Mouse (Mus musculus) midbrain, embryonic 16.5 days (tissue): ENCODE measurements around the gene Sele. TPM values are rescaled to one million over a fixed set of nuclear protein-coding genes. Genes with fewer than 3 reads are reported as not detected.

Experiments used
- ATAC-seq: fragments of 200-750 bp; cut with Nextera tagmentation; 2 replicates; pipeline ENCODE4 v1.8.0; 2017; ENCODE audit warnings: moderate TSS enrichment
- H3K27ac ChIP-seq: fragments of 300-500 bp; sonication (generic); 2 replicates; pipeline ENCODE4 v1.5.1; 2014; ENCODE audit warnings: mild to moderate bottlenecking, low read length, mixed read lengths
- H3K27me3 ChIP-seq: fragments of 300-500 bp; sonication (generic); 2 replicates; pipeline ENCODE4 v1.6.1; 2014; ENCODE audit warnings: low read depth, low read length, mixed read lengths; ENCODE audit not compliant: control insufficient read depth, insufficient read depth
- H3K36me3 ChIP-seq: fragments of 300-500 bp; sonication (generic); 2 replicates; pipeline ENCODE4 v1.6.1; 2014; ENCODE audit warnings: mild to moderate bottlenecking, low read length, moderate library complexity, mixed read lengths; ENCODE audit not compliant: control insufficient read depth, insufficient read depth
- H3K4me1 ChIP-seq: fragments of 300-500 bp; sonication (generic); 2 replicates; pipeline ENCODE4 v1.6.1; 2014; ENCODE audit warnings: mild to moderate bottlenecking, low read length, mixed read lengths; ENCODE audit not compliant: control insufficient read depth, insufficient read depth
- H3K4me2 ChIP-seq: fragments of 300-500 bp; sonication (generic); 2 replicates; pipeline ENCODE4 v1.6.1; 2014; ENCODE audit warnings: mild to moderate bottlenecking, low read length, mixed read lengths
- H3K4me3 ChIP-seq: fragments of 300-500 bp; sonication (generic); 2 replicates; pipeline ENCODE4 v1.5.1; 2014; ENCODE audit warnings: low read depth, mild to moderate bottlenecking, low read length, moderate library complexity, mixed read lengths
- H3K9ac ChIP-seq: fragments of 300-500 bp; sonication (generic); 2 replicates; pipeline ENCODE4 v1.6.1; 2014; ENCODE audit warnings: low read depth, low read length, mixed read lengths
- H3K9me3 ChIP-seq: fragments of 300-500 bp; sonication (generic); replicated peaks from 2 replicates; pipeline ENCODE4 v1.6.1; 2014; ENCODE audit warnings: mild to moderate bottlenecking, low read length, mixed read lengths; ENCODE audit not compliant: control insufficient read depth, poor library complexity, severe bottlenecking
- WGBS: fragments of 180-500 bp; shearing (Covaris S2); extraction: QIAGEN DNeasy Blood & Tissue Kit; methylation state at CpG from one replicate; pipeline ENCODE4 v1.1.7; 2014; 5-methylcytosine and 5-hydroxymethylcytosine counted together
- polyA plus RNA-seq: library from polyadenylated mRNA; unstranded; fragments of >200 nt; fragmentation: Nextera tagmentation; extraction: Ambion mirVana; gene quantifications from 2 replicates; pipeline ENCODE4 v1.2.1, GENCODE M21; 2015

Gene Sele
- polyA plus RNA-seq, 1 experiment from 2014 or later = not detected

GRCm38 (mm10) chr1:164098372-164098771 lies 50.3 kb downstream of the Sele start:
- no peaks in the 10 kb centered on the region for H3K36me3 ChIP-seq

More at GRCm38 (mm10) chr1:164098372-164098771, 50.3 kb downstream of the Sele start:
- Histone ChIP-seq H3K4me3 (no peak overlapping the region), H3K4me1 (no peaks in the 10 kb centered on the region), H3K27me3 (no peaks in the 10 kb centered on the region), H3K27ac (no peak overlapping the region), H3K4me2 (no peak overlapping the region), H3K9ac (no peak overlapping the region), H3K9me3 (no peaks in the 10 kb centered on the region)
- ATAC-seq = no peak
- WGBS = 63% methylated on average over 2 of the region's 2 CpGs

Other genes starting within 250 kb of the Sele start
- 13.0 and 16.7 TPM in 2 replicates for gene Scyl3, start 119.1 kb upstream of the Sele start, polyA plus RNA-seq
- gene BC055324, start 53.4 kb upstream of the Sele start, polyA plus RNA-seq = 4.0 and 5.0 TPM in 2 replicates
- 7.7 and 8.3 TPM in 2 replicates for gene Mettl18, start 53.3 kb upstream of the Sele start, polyA plus RNA-seq
- 0.16 TPM in 1 of 2 replicates, not detected in the other for gene Sell, start 13.7 kb downstream of the Sele start, polyA plus RNA-seq
- gene Selp, start 67.0 kb downstream of the Sele start, polyA plus RNA-seq = not detected in 2 replicates
- 0.14 and 0.20 TPM in 2 replicates for gene F5, start 103.6 kb downstream of the Sele start, polyA plus RNA-seq
- 8.1 and 8.3 TPM in 2 replicates for gene Slc19a2, start 200.8 kb downstream of the Sele start, polyA plus RNA-seq
- gene Ccdc181, start 227.4 kb downstream of the Sele start, polyA plus RNA-seq = 29.1 and 30.5 TPM in 2 replicates